Mouse (Mus musculus) kidney, postnatal 25 days (tissue): ENCODE data around the gene Tifa.

Experiments
- DNase-seq, 2 experiments: peaks; one replicate each; pipeline ENCODE4 v3.0.0; 2021; ENCODE audit warnings: mixed read lengths in 2 of 2

Gene Tifa

DNA sequence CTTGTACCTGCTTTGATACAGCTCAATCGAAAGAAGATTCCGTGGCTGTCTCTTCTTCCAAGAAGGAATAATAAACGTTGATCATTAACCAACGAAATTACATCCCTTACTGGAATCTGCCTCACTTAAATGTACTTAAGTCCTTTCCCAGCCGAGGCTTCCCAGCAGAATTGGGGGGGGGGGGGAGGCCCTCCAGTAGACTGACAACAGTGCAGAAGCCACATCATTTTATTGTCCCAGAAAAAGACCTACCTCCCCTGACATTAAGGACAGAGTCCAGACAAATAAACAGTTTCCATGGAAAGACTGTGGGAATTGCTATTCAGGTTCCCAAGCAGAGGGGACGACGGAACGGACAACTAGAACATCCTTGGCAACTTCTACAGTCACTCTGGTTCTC, 686 bp upstream of the Tifa start:
- DNase-seq: no peak

- DNase-seq: peak; percentile 58 to 78
These were observed 840 bp downstream of the Tifa start for GRCm38 (mm10) chr3:127790234-127791055.

DNA sequence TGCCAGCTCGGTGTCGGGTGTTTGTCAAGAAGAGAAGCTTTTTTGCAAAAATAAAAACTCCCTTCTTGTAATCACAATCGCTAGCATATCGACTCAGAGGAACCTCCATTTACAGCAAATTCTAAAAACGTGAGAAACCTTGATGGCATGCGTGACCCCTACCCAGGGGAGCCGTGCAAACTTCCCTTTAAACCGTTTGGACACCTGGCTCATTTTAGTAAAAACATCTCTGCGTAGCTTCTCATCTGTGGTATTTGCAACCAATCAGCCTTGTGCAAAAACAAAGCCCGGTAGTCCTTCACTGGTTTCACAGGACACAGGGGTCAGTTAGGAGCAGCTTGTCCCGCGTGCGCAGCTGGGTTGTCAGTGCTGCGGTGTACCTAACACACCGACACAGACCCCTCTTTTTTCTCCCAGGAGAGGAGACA, 1.5 kb downstream of the Tifa start:
- DNase-seq: no peak

GRCm38 (mm10) chr3:127791595-127792561, 2.3 kb downstream of the Tifa start:
- DNase-seq: no peak

DNA sequence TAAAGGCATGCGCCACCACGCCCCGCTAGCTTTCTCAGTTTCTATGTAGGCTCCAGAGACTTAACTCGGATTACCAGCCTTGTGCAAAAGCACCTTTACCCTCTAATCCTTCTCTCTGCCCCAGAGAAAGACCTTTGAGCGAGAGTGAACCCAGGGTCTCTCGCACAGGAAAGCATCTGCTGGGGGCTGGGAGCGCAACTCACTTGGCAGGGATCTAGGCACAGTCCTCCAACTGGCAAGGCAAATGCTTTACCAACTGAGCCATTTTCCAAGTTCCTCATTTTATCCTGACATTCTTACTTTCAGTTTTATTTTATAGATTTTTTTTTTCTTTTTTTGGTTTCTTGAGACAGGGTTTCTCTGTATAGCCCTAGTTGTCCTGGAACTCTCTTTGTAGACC, 3.4 kb downstream of the Tifa start:
- DNase-seq: no peak

GRCm38 (mm10) chr3:127795762-127796161, 6.2 kb downstream of the Tifa start:
- no peak for DNase-seq

DNA sequence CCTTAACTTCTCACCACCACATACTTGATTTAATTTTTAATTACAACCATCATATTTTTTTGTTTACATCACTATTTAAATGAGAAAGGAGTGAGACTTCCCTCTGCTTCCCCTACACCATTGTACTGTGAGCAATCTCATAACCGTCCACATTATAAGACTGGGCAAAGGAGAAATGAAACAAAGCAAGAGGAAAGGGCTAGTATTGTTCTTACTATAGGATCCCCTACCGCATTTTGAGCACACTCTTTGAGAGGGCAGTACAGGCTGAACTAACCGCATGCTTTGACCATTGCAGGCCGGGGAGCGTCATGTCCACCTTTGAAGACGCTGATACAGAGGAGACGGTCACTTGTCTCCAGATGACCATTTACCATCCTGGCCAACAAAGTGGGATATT, 6.7 kb downstream of the Tifa start:
- no peak for DNase-seq

GRCm38 (mm10) chr3:127801162-127801561, 11.6 kb downstream of the Tifa start:
- DNase-seq: no peak

DNA sequence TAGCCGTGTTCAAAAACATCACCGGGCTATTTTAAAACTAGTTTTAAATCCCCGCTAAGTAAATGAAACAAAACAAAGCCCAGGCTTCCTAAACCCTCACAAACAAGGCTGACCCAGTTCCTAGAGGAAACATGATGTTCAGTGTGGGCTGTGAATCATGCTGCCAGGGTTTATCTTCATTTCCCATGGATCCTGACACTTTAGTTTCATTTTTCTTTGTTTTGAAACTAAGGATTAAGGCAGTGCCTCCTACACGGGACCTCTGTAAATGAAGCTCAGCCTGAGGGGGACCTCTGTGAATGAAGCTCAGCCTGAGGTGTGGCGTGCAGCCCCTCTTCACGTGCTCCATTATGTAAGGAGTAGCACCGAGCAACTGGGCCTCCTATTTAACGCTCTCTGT, 13.2 kb downstream of the Tifa start:
- no peak for DNase-seq

DNA sequence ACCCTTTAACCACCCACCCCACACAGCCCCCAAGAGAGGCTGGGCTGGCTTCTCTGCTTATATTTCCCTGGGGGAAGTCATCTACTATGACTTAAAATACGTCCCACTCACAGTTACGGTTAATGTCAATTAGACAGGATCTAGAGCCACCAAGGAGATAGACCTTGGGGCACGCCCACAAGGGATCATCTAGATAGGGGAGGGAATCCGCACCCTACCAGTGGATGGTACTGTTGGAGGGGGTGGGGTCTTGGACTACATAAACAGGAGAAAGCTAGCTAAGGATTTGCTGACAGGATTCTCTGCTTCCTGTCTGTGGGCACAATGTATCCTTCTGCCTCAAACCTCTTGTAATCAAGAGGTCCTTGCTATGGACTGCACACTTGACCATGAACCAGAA, 14.8 kb downstream of the Tifa start:
- DNase-seq: no peak

DNA sequence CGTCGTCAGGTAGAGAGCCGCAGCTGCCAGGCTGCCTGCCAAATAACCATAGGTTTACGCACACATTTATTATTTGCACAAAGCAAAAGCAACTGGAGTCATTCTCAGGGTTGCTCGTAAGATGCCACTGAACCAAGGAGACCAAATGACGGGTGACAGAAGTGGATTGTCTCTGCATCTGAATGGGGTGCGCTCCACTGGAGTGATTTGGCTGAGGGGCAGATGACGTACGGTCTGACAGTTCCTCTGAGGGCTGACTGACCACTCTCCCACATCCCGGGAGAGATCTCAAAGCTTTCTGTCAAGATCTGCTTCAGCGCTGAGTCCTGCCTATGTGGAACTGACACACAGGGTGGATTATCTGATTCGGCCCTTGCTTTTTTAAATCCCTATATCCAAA, 15.5 kb downstream of the Tifa start:
- DNase-seq: no peak

DNA sequence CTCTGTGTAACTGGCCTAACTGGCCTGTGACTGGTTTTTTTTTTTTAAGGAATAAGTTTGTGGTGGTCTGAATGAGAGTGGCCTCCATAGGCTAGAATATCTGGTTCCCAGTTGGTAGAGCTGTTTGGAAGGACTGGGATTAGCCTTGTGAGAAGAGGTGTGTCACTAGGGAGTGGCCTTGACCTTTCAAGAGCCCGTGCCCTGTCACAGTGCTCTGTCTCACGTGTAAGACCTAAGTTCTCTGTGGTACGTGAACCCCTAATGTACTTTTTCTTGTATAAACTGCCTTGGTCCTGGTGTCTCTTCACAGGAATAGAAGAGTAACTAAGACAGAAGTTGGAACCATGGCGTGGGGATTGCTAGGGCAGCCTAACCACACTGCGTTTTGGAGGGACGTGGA, 16.4 kb downstream of the Tifa start:
- DNase-seq: no peak

- DNase-seq: no peak
These were observed 18.2 kb downstream of the Tifa start for GRCm38 (mm10) chr3:127807846-127808245.

DNA sequence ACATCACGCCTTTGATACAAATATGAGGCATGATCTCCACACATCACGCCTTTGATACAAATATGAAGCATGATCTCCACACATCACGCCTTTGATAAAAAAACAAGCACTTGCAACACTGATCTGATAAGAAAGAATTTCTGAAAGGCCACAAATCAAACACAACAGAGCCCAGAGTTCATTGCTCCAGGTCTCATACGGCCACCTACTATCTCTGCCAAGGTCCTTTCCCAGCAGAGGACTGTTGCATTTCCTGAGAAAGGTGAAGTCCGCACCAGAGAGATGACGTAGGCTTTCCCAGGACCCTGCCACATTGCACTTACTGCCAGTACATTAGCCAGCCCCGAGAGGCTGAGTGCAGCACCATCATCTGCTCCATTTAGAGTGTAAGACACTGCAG, 19.5 kb downstream of the Tifa start:
- DNase-seq: no peak

GRCm38 (mm10) chr3:127817120-127817683, 27.6 kb downstream of the Tifa start:
- no peak for DNase-seq

GRCm38 (mm10) chr3:127818694-127819663, 29.4 kb downstream of the Tifa start:
- DNase-seq: peak; percentile 18 to 72

GRCm38 (mm10) chr3:127820400-127820799, 30.8 kb downstream of the Tifa start:
- DNase-seq: no peak

DNA sequence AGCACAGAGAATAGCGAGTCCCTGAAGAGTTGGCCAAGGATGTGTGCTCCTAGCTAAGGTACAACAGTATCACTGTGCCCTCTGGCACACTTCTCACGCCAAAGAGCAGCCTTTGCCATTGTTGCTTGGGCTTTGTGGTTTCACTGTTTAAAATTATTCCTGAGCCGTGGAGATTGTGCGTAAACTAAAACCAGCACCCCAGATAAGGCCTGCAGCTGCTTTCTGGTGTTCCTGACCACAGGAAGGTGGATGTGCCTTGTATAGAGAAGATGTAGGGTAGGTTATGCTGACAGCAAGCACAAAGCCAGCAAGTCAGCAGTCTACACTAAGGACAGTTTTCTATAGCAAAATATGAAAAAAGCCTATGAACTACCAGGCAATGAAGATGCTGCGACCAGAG, 31.6 kb downstream of the Tifa start:
- no peak for DNase-seq

DNA sequence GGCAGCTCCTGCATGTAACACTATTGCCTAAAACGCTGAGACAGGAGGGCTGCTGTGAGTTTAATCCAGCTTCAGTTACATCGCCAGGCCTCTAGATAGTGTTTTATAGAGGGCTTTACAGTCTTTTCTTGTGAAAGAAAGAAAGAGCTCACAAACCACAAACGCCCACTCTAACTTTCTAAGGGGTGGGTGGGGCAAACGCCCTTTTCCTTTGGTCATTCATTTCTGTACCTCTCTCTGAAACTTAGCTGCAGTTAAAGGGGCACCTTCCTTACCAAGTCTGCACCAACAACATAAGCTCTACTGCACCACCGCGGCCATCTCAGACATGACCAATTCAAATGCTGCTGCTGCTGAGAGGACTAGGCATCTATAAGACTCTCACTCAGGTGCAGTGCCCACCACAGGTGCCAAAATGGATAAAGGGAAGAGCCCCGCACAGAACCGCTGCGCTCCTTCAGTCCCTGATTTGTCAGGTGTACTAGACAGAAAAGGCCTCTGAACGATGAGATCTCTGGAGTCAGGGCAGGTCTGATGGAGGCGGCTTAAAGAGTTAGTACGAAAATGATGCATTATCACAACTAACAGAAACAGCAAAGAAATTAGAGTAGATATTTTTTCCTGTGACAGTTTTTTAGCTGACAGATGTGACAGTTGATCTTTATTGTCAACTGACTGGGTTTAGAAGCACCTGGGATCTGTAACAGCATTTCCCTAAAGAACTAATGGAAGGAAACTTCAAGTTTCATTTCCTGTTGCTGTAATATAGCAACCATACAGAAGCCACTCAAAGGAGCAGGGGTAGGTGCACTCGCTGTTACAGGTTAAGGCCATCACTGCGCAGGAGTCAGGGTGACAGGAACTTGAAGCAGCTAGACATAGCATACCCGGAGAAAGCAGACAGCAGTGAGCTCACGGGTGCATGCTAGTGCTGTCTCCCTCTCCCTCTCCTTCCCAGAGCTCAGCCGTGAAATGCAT, 34.6 kb downstream of the Tifa start:
- DNase-seq: no peak

- DNase-seq: no peak
These were observed 36.9 kb downstream of the Tifa start for GRCm38 (mm10) chr3:127826503-127826902.

DNA sequence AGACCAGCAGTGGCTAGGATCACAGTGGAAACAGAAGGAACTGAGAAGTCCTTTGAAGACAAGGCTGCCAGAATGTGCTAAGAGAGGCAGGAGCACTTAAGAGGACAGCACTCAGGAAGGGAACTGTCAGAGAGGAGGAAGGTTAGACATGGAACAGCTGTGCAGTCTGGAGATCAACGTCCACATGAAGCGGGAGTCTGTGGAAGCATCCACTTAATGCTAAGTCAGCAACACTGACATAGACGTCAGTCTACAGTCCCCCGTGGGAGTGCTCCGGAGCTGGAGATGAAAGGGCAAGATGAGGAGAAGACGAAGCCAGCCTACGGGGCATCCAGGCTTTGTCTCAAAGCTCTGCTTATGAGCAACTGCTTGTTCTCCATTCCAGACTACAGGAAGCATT, 37.5 kb downstream of the Tifa start:
- peak; percentile 46 to 79 for DNase-seq
